Mouse (Mus musculus) E14TG2a.4 (cell line): ENCODE results near the gene Atrnl1.
A peak's percentile ranks its signal among the peaks of the same experiment; 100 is the strongest.

ENCODE experiments used
- CTCF ChIP-seq: conservative IDR thresholded peaks from 2 replicates; pipeline ENCODE4 v1.5.1; 2014; ENCODE audit warnings: low read length
- NANOG ChIP-seq: IDR thresholded peaks from 2 replicates; pipeline ENCODE4 v1.6.1; 2014; ENCODE audit warnings: borderline replicate concordance, low read length, mixed read lengths
- POU5F1 ChIP-seq: IDR thresholded peaks from 2 replicates; pipeline ENCODE4 v1.6.1; 2014; ENCODE audit warnings: low read length, borderline replicate concordance

GRCm38 (mm10) chr19:57642980-57643379, 32.1 kb downstream of the Atrnl1 start:
- TF ChIP-seq CTCF (peak; percentile 46), POU5F1 (no peak), NANOG (no peak)
